Mouse (Mus musculus) embryonic stem cell, embryonic (primary cell): ENCODE results near the gene Ptprc.

ENCODE experiments used
- CTCF ChIA-PET, 4 experiments: fragments of 300-600 bp in 2 of 4; fragments of 350-600 bp in 2 of 4; sonication (Branson Sonifier 250); formaldehyde crosslinking; loops; one replicate each; lab custom pipeline; 2022; ENCODE audit warnings: inconsistent platforms in 2 of 4; lab: Charles Lee
- POLR2A ChIA-PET, 4 experiments: fragments of 300-600 bp in 2 of 4; fragments of 350-600 bp in 2 of 4; sonication (Branson Sonifier 250); formaldehyde crosslinking; loops; one replicate each; lab custom pipeline; 2022; ENCODE audit warnings: antibody characterized with exemption in 4 of 4, inconsistent platforms in 1 of 4; lab: Charles Lee

The Ptprc gene

GRCm38 (mm10) chr1:138175494-138175893 lies at the start of gene Ptprc:
Gene Ptprc (minus strand): TSS chr1:138175708.
- ChIA-PET POLR2A (interaction anchor here in 1 of 4 experiments (0.7 kb wide), 1 partner anchor 587 kb away, joined by 3 read pairs; no protein-coding TSS in a partner anchor), CTCF (no interaction called here)

- ChIA-PET CTCF (interaction anchor here in 1 of 4 experiments (0.6 kb wide), 1 partner anchor 234 kb away, joined by 9 read pairs; no protein-coding TSS in a partner anchor), POLR2A (no interaction called here)
Observed at GRCm38 (mm10) chr1:138214736-138215458, 39.4 kb upstream of the Ptprc start.

- POLR2A ChIA-PET = no interaction called here
- CTCF ChIA-PET = no interaction called here
Observed at GRCm38 (mm10) chr1:138210387-138211024, 35.0 kb upstream of the Ptprc start.

GRCm38 (mm10) chr1:138209751-138210150 lies 34.2 kb upstream of the Ptprc start:
- ChIA-PET POLR2A (no interaction called here), CTCF (no interaction called here)

GRCm38 (mm10) chr1:138206041-138206440 lies 30.5 kb upstream of the Ptprc start:
- POLR2A ChIA-PET = no interaction called here
- CTCF ChIA-PET = no interaction called here

- ChIA-PET CTCF (interaction anchor here in 2 of 4 experiments (0.7 to 1.1 kb wide), 2 partner anchors 72 to 839 kb away, joined by 3 to 6 read pairs; no protein-coding TSS in a partner anchor), POLR2A (interaction anchor here in 1 of 4 experiments (0.6 kb wide), 1 partner anchor 30 kb away, joined by 3 read pairs; no protein-coding TSS in a partner anchor)
Observed at GRCm38 (mm10) chr1:138191689-138192508, 16.4 kb upstream of the Ptprc start.

GRCm38 (mm10) chr1:138188131-138188530 lies 12.6 kb upstream of the Ptprc start:
- ChIA-PET POLR2A (no interaction called here), CTCF (no interaction called here)

- POLR2A ChIA-PET = no interaction called here
- CTCF ChIA-PET = no interaction called here
Observed at GRCm38 (mm10) chr1:138185904-138186303, 10.4 kb upstream of the Ptprc start.

- ChIA-PET POLR2A (no interaction called here), CTCF (no interaction called here)
Observed at GRCm38 (mm10) chr1:138180081-138180480, 4.6 kb upstream of the Ptprc start.

- ChIA-PET POLR2A (interaction anchor here in 1 of 4 experiments (0.7 kb wide), 1 partner anchor 586 kb away, joined by 3 read pairs; no protein-coding TSS in a partner anchor), CTCF (no interaction called here)
Observed at GRCm38 (mm10) chr1:138174705-138175492, 609 bp downstream of the Ptprc start.

- ChIA-PET CTCF (no interaction called here), POLR2A (no interaction called here)
Observed at GRCm38 (mm10) chr1:138174143-138174542, 1.4 kb downstream of the Ptprc start.

GRCm38 (mm10) chr1:138173669-138174068 lies 1.8 kb downstream of the Ptprc start:
- CTCF ChIA-PET = no interaction called here
- POLR2A ChIA-PET = no interaction called here

GRCm38 (mm10) chr1:138172547-138172946 lies 3.0 kb downstream of the Ptprc start:
- CTCF ChIA-PET = no interaction called here
- POLR2A ChIA-PET = no interaction called here

- ChIA-PET CTCF (no interaction called here), POLR2A (no interaction called here)
Observed at GRCm38 (mm10) chr1:138172096-138172495, 3.4 kb downstream of the Ptprc start.

GRCm38 (mm10) chr1:138166233-138166771 lies 9.2 kb downstream of the Ptprc start:
- POLR2A ChIA-PET = no interaction called here

GRCm38 (mm10) chr1:138162638-138163037 lies 12.9 kb downstream of the Ptprc start:
- ChIA-PET CTCF (no interaction called here), POLR2A (no interaction called here)

More at GRCm38 (mm10) chr1:138166233-138166771, 9.2 kb downstream of the Ptprc start:
- CTCF ChIA-PET = no interaction called here

GRCm38 (mm10) chr1:138158921-138159320 lies 16.6 kb downstream of the Ptprc start:
- CTCF ChIA-PET = interaction anchor here in 1 of 4 experiments (0.5 kb wide), 1 partner anchor 1562 kb away, joined by 3 read pairs; no protein-coding TSS in a partner anchor

GRCm38 (mm10) chr1:138158236-138158635 lies 17.3 kb downstream of the Ptprc start:
- ChIA-PET POLR2A (no interaction called here), CTCF (interaction anchor here in 1 of 4 experiments (0.5 kb wide), 1 partner anchor 1561 kb away, joined by 3 read pairs; no protein-coding TSS in a partner anchor)

More at GRCm38 (mm10) chr1:138158921-138159320, 16.6 kb downstream of the Ptprc start:
- POLR2A ChIA-PET = no interaction called here
